In the genomic region with DNA sequence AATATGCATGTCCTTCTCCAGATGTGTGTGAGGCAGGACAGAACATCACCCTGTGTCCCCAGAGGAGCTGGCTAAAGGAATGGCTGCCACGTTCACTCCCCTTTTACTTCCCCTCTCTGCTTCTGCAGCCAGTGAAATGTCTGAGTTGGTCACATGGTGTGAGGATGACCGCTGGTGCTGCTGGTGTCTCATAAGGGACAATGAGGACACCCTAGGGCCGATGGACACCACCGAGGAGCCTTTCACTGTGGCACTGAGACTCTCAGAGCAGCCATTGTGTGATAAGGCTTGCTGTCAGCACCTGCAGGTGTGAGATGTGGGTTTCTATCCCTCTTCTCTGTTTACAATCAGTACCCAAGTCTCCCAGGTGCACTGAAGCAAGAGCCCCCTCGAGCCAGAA, we compare ENCODE assay signal across 20 mouse cellular contexts.
A peak's percentile ranks its signal among the peaks of the same experiment; 100 is the strongest.
DNase-seq lines count a peak whose midpoint lies in the region; ATAC-seq and TF ChIP-seq lines count a peak whose summit lies in the region.
"Had no signal": no experiment of that assay in that cellular context is flagged by ENCODE, and none has a peak within 500 bp of the region (broad histone marks: within the 10 kb centered on the region; RNA-seq: fewer than 3 reads in every experiment).

No protein-coding gene starts in this region.

- no peaks in the 10 kb centered on the region for H3K27me3 ChIP-seq in heart, embryonic 10.5 days (ENCODE audit: insufficient read depth, poor library complexity, severe bottlenecking)
- H3K27me3 ChIP-seq in heart, embryonic 12.5 days (replicated peaks) = no peaks in the 10 kb centered on the region
- no peaks in the 10 kb centered on the region for H3K27me3 ChIP-seq in heart, adult 2 months (ENCODE audit: control insufficient read depth, insufficient read depth, low read length)
- H3K27me3 ChIP-seq: embryonic facial prominence, embryonic 13.5 days; embryonic facial prominence, embryonic 15.5 days had no signal

- H3K4me2 ChIP-seq in heart, embryonic 12.5 days = peak overlapping the region; percentile 16; the same call in 1 of the 2 replicates
- H3K4me2 ChIP-seq: embryonic facial prominence, embryonic 13.5 days; embryonic facial prominence, embryonic 15.5 days; forebrain, embryonic 12.5 days had no signal

- no peak for TF ChIP-seq EP300 in heart, adult 2 months (IDR thresholded peaks at IDR 0.05; ENCODE audit: insufficient read depth, low read depth, low read length)

- DNase-seq in heart, embryonic 10.5 days (ENCODE audit: low spot score) = peak; percentile 82
- no peak for DNase-seq in heart, postnatal 36 days
- DNase-seq in heart, adult 2 months = no peak
- DNase-seq: adrenal gland, adult 2 months; adrenal gland, postnatal 10 days; adrenal gland, postnatal 25 days; cerebellum, adult 11 months; cerebellum, adult 18-20 months; cerebellum, adult 8-10 months; cerebellum, adult 9-11 months; cerebellum, postnatal 14 days; cerebellum, postnatal 36 days had no signal

- no peak for ATAC-seq in heart, embryonic 12.5 days (ENCODE audit: insufficient number of reproducible peaks, low FRiP score)
- ATAC-seq: forebrain, embryonic 14.5 days; forebrain, embryonic 16.5 days had no signal

- no peaks in the 10 kb centered on the region for H3K36me3 ChIP-seq in heart, embryonic 10.5 days
- H3K36me3 ChIP-seq in heart, embryonic 12.5 days = no peaks in the 10 kb centered on the region
- no peaks in the 10 kb centered on the region for H3K36me3 ChIP-seq in heart, adult 2 months (ENCODE audit: control insufficient read depth, insufficient read depth, low read length)
- H3K36me3 ChIP-seq: embryonic facial prominence, embryonic 13.5 days; embryonic facial prominence, embryonic 15.5 days; forebrain, embryonic 10.5 days; forebrain, embryonic 12.5 days had no signal

- no peak for TF ChIP-seq POLR2A in heart, adult 2 months (IDR thresholded peaks at IDR 0.05; ENCODE audit: insufficient read depth, low read depth, low read length)

- H3K4me3 ChIP-seq in heart, embryonic 10.5 days = no peak overlapping the region
- no peak overlapping the region for H3K4me3 ChIP-seq in heart, embryonic 12.5 days
- H3K4me3 ChIP-seq in heart, adult 2 months = no peak overlapping the region
- H3K4me3 ChIP-seq: embryonic facial prominence, embryonic 13.5 days; embryonic facial prominence, embryonic 15.5 days; erythroblast, embryonic 14.5 days; forebrain, embryonic 10.5 days; forebrain, embryonic 12.5 days had no signal

- H3K4me1 ChIP-seq in heart, embryonic 10.5 days = peaks cover 9% of the 10 kb centered on the region
- H3K4me1 ChIP-seq in heart, embryonic 12.5 days (replicated peaks) = peaks cover 20% of the 10 kb centered on the region
- H3K4me1 ChIP-seq in heart, adult 2 months (ENCODE audit: control insufficient read depth, insufficient read depth, low read length) = no peaks in the 10 kb centered on the region
- H3K4me1 ChIP-seq: embryonic facial prominence, embryonic 13.5 days; embryonic facial prominence, embryonic 15.5 days had no signal

- no peaks in the 10 kb centered on the region for H3K79me2 ChIP-seq in heart, adult 2 months (replicated peaks; ENCODE audit: control insufficient read depth, insufficient read depth, low read length)

- H3K9ac ChIP-seq in heart, embryonic 12.5 days = no peak overlapping the region
- H3K9ac ChIP-seq in heart, adult 2 months (ENCODE audit: low read depth, low read length) = no peak overlapping the region
- H3K9ac ChIP-seq: embryonic facial prominence, embryonic 13.5 days; embryonic facial prominence, embryonic 15.5 days; forebrain, embryonic 12.5 days had no signal

- TF ChIP-seq CTCF in heart, adult 2 months (IDR thresholded peaks at IDR 0.05) = no peak

- intact Hi-C loops in heart, postnatal 36 days (cut with DNase I) = no loop called here
- intact Hi-C loops in heart, adult 2 months (cut with DNase I) = no loop called here

- WGBS in heart, embryonic 10.5 days = 25% methylated on average over 5 of the region's 5 CpGs
- WGBS in heart, embryonic 12.5 days = 20% methylated on average over 5 of the region's 5 CpGs
- WGBS in heart, adult 2 months = 33% methylated on average over 5 of the region's 5 CpGs

- no peaks in the 10 kb centered on the region for H3K9me3 ChIP-seq in heart, embryonic 10.5 days
- H3K9me3 ChIP-seq in heart, embryonic 12.5 days (replicated peaks) = no peaks in the 10 kb centered on the region
- H3K9me3 ChIP-seq: embryonic facial prominence, embryonic 13.5 days; embryonic facial prominence, embryonic 15.5 days; forebrain, embryonic 10.5 days; forebrain, embryonic 12.5 days had no signal

- peak overlapping the region; percentile 38; the same call in 1 of the 2 replicates for H3K27ac ChIP-seq in heart, embryonic 10.5 days
- H3K27ac ChIP-seq in heart, embryonic 12.5 days (ENCODE audit: poor library complexity, severe bottlenecking) = no peak overlapping the region
- no peak overlapping the region for H3K27ac ChIP-seq in heart, adult 2 months
- H3K27ac ChIP-seq: embryonic facial prominence, embryonic 13.5 days; embryonic facial prominence, embryonic 15.5 days; forebrain, embryonic 10.5 days; forebrain, embryonic 12.5 days had no signal
